Mouse (Mus musculus) left cerebral cortex, postnatal 4 days (tissue): ENCODE measurements around the gene Uty. TPM values are rescaled to one million over a fixed set of nuclear protein-coding genes. Genes with fewer than 3 reads are reported as not detected.

Experiments used
- DNase-seq: peaks from one replicate; pipeline ENCODE4 v3.0.0-alpha.2; 2022
- intact Hi-C: fragments of 180-260 bp; cut with DNase I; formaldehyde crosslinking; loops from one replicate; pipeline ENCODE4 v1.15.1; 2025
- total RNA-seq, 2 experiments: library from RNA; stranded (reverse); gene quantifications; 2 replicates each; pipeline ENCODE4 v1.2.3; 2021

Gene Uty
- 10 to 100 TPM in 1 of 2 experiments, not detected in 1; 20.5 TPM for total RNA-seq

DNA sequence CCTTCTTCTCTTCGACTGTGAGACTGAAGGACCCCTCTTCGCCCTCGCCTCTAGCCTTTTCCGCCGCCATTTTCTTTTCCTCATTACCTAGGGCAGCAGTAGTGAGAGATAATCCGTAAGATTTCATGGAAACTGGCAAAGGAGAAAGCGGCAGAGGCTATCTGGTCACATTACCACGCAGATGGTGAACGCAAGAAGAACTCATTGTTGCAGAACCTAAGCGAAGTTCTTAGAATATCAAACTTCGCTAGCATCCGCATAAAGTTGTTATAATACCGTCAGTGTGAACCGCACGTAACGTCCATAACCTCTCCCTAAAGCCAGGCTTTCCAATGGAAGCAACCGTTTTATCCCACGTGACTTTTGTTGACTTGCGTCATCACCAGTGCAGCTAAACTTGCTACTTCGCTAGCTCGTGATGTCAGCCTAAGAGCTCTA, at the start of gene Uty:
Gene Uty (minus strand): TSS at position 334 of the 438 bp plus-strand sequence.
- peak; percentile 47 for DNase-seq
- intact Hi-C loops = no loop called here

- intact Hi-C loops = no loop called here
These were observed 48.1 kb upstream of the Uty start for GRCm38 (mm10) chrY:1293708-1294107.

GRCm38 (mm10) chrY:1286171-1286795, 40.7 kb upstream of the Uty start, which contains the start of gene Ddx3y:
Gene Ddx3y, minus strand, starts transcription at chrY:1286629.
- intact Hi-C loops = no loop called here
- peak; percentile 67 for DNase-seq

More at GRCm38 (mm10) chrY:1293708-1294107, 48.1 kb upstream of the Uty start:
- no peak for DNase-seq

- intact Hi-C loops = no loop called here
- DNase-seq = peak; percentile 2
These were observed 40.2 kb upstream of the Uty start for GRCm38 (mm10) chrY:1285735-1286134.

DNA sequence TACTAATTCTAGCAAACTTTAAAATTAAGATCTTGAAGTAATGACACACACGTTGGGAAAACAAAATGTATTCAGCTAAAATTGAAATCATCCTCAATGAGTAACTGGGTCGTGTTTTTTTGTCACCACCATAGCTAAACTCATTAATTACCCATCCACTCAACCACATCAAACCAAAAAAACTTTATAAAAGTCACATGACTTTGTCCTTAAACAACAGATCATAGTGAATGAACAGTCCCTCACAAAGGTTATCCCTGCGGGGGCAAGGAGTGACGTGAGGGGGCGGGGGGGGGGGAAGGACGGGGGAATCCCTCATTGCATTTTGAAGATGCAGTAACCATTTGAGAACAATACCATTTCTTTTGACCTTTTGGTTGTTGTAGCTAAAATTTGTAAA, 558 bp upstream of the Uty start:
- intact Hi-C loops = no loop called here
- DNase-seq = no peak

GRCm38 (mm10) chrY:1244940-1245339, 619 bp downstream of the Uty start:
- DNase-seq = no peak
- intact Hi-C loops = no loop called here

DNA sequence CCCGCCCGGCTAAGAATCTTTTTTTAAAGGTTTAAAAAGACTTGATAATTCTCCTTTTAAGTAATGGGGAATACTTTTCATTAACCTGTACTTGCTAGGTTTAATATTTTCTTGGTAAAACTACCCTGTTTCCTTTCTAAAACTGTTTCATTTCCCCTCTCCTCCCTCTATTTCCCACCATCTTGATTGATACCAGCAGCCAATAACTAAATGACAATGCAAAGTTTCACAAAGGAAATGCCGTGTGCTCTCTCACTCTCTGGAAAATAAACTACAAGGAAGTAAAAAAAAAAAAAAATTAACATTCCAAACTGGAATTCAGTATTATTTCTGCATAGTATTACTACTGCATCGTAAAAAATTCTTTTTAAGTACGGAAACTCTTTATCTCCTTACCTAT, 1.1 kb downstream of the Uty start:
- intact Hi-C loops = no loop called here
- DNase-seq = no peak

DNA sequence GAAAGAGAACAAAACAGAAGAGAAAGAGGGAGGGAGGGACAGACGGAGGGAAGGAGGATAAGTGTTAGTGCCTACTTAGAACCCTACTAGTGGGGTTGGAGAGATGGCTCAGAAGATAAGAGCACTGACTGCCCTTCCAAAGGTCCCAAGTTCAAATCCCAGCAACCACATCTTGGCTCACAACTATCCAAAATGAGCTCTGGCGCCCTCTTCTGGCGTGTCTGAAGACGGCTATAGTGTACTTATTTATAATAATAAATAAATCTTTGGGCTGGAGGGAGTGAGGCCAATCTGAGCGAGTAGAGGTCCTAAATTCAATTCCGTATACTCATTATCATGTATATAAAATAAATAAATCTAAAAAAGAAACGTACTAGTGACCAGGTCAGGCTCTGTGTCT, 25.6 kb downstream of the Uty start:
- no peak for DNase-seq
- intact Hi-C loops = no loop called here

- DNase-seq = no peak
- intact Hi-C loops = no loop called here
These were observed 67.1 kb downstream of the Uty start for GRCm38 (mm10) chrY:1178476-1178875.

- intact Hi-C loops = no loop called here
- no peak for DNase-seq
These were observed 82.5 kb downstream of the Uty start for GRCm38 (mm10) chrY:1163054-1163453.

DNA sequence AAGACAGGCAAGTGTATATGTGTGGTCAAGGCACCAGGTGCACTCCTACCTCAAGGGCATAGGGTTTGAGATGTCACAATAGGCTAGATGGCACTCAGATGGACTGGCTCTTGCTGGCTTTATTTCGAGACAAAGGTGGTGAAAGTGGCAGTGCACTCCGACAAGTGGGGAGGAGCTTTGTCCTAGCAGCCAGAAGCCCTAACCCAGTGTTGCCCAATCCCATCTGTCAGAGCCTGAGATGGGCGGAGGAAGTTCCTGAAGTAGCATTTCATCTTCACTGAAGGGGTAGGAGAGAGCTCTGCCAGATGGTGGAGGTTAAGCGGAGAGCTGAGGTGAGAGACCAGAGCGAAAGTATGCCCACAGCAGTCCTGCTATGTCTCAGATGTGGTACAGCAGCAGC, 129.4 kb downstream of the Uty start:
- intact Hi-C loops = no loop called here
- no peak for DNase-seq

- intact Hi-C loops = no loop called here
- no peak for DNase-seq
These were observed 131.5 kb downstream of the Uty start for GRCm38 (mm10) chrY:1114016-1114415.

Other genes with a start within 250 kb of the Uty start
- 10 to 100 TPM in 1 of 2 experiments, not detected in 1; 94.1 TPM for gene Eif2s3y, start 235.2 kb downstream of the Uty start, total RNA-seq
- 10 to 100 TPM in 1 of 2 experiments, not detected in 1; 44.4 TPM for gene Ddx3y, start 40.9 kb upstream of the Uty start, total RNA-seq
- gene Usp9y, start 214.0 kb upstream of the Uty start, total RNA-seq = not detected